In genomic region chr9:77513892-77514291, GRCm38 (mm10) we compare ENCODE assay signal across 28 mouse cellular contexts. TPM values are rescaled to one million over a fixed set of nuclear protein-coding genes. Genes with fewer than 3 reads are reported as not detected.
DNase-seq lines count a peak whose midpoint lies in the region; ATAC-seq and TF ChIP-seq lines count a peak whose summit lies in the region.
"Had no signal": no experiment of that assay in that cellular context is flagged by ENCODE, and none has a peak within 500 bp of the region (broad histone marks: within the 10 kb centered on the region; RNA-seq: fewer than 3 reads in every experiment).

No protein-coding gene starts in this region.

- H3K9me3 ChIP-seq in limb, embryonic 10.5 days (replicated peaks) = no peaks in the 10 kb centered on the region
- H3K9me3 ChIP-seq: embryonic facial prominence, embryonic 10.5 days; hindbrain, embryonic 15.5 days; kidney, embryonic 15.5 days; neural tube, embryonic 12.5 days; stomach, embryonic 15.5 days had no signal

- no peak for ATAC-seq in megakaryocyte progenitor cell, adult 5-6 weeks (replicated peaks; ENCODE audit: poor library complexity)
- ATAC-seq: forebrain, postnatal 0 days; intestine, postnatal 0 days; liver, postnatal 0 days had no signal

- TF ChIP-seq CTCF in thymus, adult 2 months (IDR thresholded peaks at IDR 0.05; ENCODE audit: borderline replicate concordance, control insufficient read depth, extremely low read depth, insufficient read depth, low read length, poor library complexity) = 0 out of 2 replicates have a peak, but pooled peaks have one; percentile 18

- no peak overlapping the region for H3K4me3 ChIP-seq in thymus, adult 2 months (ENCODE audit: control insufficient read depth, insufficient read depth, low read length)
- no peak overlapping the region for H3K4me3 ChIP-seq in limb, embryonic 10.5 days
- H3K4me3 ChIP-seq: embryonic facial prominence, embryonic 10.5 days; heart, adult 2 months; hindbrain, embryonic 15.5 days; kidney, embryonic 15.5 days; neural tube, embryonic 12.5 days; stomach, embryonic 15.5 days had no signal

- WGBS in thymus, adult 2 months = 10% methylated on average over 3 of the region's 3 CpGs
- WGBS in limb, embryonic 10.5 days = 74% methylated on average over 3 of the region's 3 CpGs

- no peaks in the 10 kb centered on the region for H3K27me3 ChIP-seq in thymus, adult 2 months (ENCODE audit: control insufficient read depth, insufficient read depth, low read length)
- no peaks in the 10 kb centered on the region for H3K27me3 ChIP-seq in limb, embryonic 10.5 days (ENCODE audit: low read depth, poor library complexity, severe bottlenecking)
- H3K27me3 ChIP-seq: hindbrain, embryonic 15.5 days; kidney, embryonic 15.5 days; neural tube, embryonic 12.5 days; stomach, embryonic 15.5 days had no signal

- H3K27ac ChIP-seq in thymus, adult 2 months (ENCODE audit: control insufficient read depth, insufficient read depth, low read length) = peak overlapping the region; percentile 45
- H3K27ac ChIP-seq in limb, embryonic 10.5 days = no peak overlapping the region
- H3K27ac ChIP-seq: embryonic facial prominence, embryonic 10.5 days; heart, adult 2 months; hindbrain, embryonic 15.5 days; kidney, embryonic 15.5 days; neural tube, embryonic 12.5 days; stomach, embryonic 15.5 days had no signal

- no peak for TF ChIP-seq POLR2A in thymus, adult 2 months (IDR thresholded peaks at IDR 0.05; ENCODE audit: control insufficient read depth, extremely low read depth, insufficient read depth, low read length, poor library complexity)

- H3K36me3 ChIP-seq in thymus, adult 2 months (ENCODE audit: control insufficient read depth, insufficient read depth, low read length) = no peaks in the 10 kb centered on the region
- no peaks in the 10 kb centered on the region for H3K36me3 ChIP-seq in limb, embryonic 10.5 days
- H3K36me3 ChIP-seq: embryonic facial prominence, embryonic 10.5 days; hindbrain, embryonic 15.5 days; kidney, embryonic 15.5 days; neural tube, embryonic 12.5 days; stomach, embryonic 15.5 days had no signal

- H3K4me1 ChIP-seq in thymus, adult 2 months (replicated peaks; ENCODE audit: control insufficient read depth, insufficient read depth, low read length) = peaks cover 49% of the 10 kb centered on the region
- peaks cover 36% of the 10 kb centered on the region for H3K4me1 ChIP-seq in limb, embryonic 10.5 days
- H3K4me1 ChIP-seq: neural tube, embryonic 12.5 days had no signal

- peak; percentile 14 for DNase-seq in testis, postnatal 10 days (ENCODE audit: low spot score)
- DNase-seq in testis, postnatal 14 days (ENCODE audit: low spot score) = no peak
- DNase-seq in induced T-regulatory cell, adult 2 months (ENCODE audit: low read depth) = peak; percentile 46
- peak; percentile 71 for DNase-seq in thymus, adult 2 months
- peak; percentile 73 for DNase-seq in thymus, postnatal 4 days
- no peak for DNase-seq in yolk sac, embryonic 10.5 days (ENCODE audit: low spot score)
- no peak for DNase-seq in limb, embryonic 10.5 days (ENCODE audit: low spot score)
- DNase-seq: adrenal gland, postnatal 36 days; B cell, adult 2 months; cerebellum, adult 11 months; cerebellum, adult 9-11 months; forebrain, postnatal 0 days; gastrocnemius, postnatal 14 days; heart, adult 2 months; kidney, postnatal 36 days; left cerebral cortex, postnatal 4 days; liver, postnatal 0 days; lung, postnatal 14 days; midbrain, embryonic 14.5 days; retina, postnatal 1 day; right cerebral cortex, postnatal 4 days had no signal

RNA-seq across cellular contexts. Expression of gene Lrrc1, which starts 30.8 kb away (rescaled TPM):
- polyA plus RNA-seq in thymus, adult 2 months (2012; rRNA removed) = 51.3 and 76.0 TPM in 2 replicates
- total RNA-seq in megakaryocyte progenitor cell, adult 5-6 weeks (2015) = 9.1 and 10.2 TPM in 2 replicates
- 13.8 and 17.2 TPM in 2 replicates for total RNA-seq in megakaryocyte progenitor cell, adult 5-6 weeks (2017)
- 4.9 and 5.4 TPM in 2 replicates for polyA plus RNA-seq in limb, embryonic 10.5 days (2016; fragmentation: Nextera tagmentation; extraction: Ambion mirVana)

Comparison
In these comparisons a context has a peak if more than half of its experiments do, and no peak if none do; other contexts are left out.
1. DNase-seq: peak in testis, postnatal 10 days (single experiment), induced T-regulatory cell, adult 2 months (single experiment), thymus, adult 2 months (single experiment) and thymus, postnatal 4 days (single experiment); none in testis, postnatal 14 days (single experiment), yolk sac, embryonic 10.5 days (single experiment) and limb, embryonic 10.5 days (single experiment).